Mouse (Mus musculus): ENCODE measurements at regions not wholly inside any gene's neighbourhood (a gene's known extent, or its start where the extent isn't known, plus 50 kb on each side); places are given as distances from the start of the nearest gene placed in this dataset.

- H3K9me3 ChIP-seq (ENCODE audit: low read length) = no peaks in the 10 kb centered on the region
- TF ChIP-seq CTCF (conservative IDR thresholded peaks at IDR 0.05; ENCODE audit: low read length) (peak; percentile 55), NANOG (IDR thresholded peaks at IDR 0.05; ENCODE audit: borderline replicate concordance, low read length) (no peak)
- H3K27me3 ChIP-seq (ENCODE audit: insufficient read depth, low read length) = no peaks in the 10 kb centered on the region
- H3K4me3 ChIP-seq (replicated peaks; ENCODE audit: low read length) = no peak overlapping the region
- no peaks in the 10 kb centered on the region for H3K4me1 ChIP-seq (replicated peaks; ENCODE audit: low read depth, low read length)
- no peaks in the 10 kb centered on the region for H3K36me3 ChIP-seq (ENCODE audit: insufficient read depth, low read length)
Observed at GRCm38 (mm10) chr12:57960171-57960570, 251.4 kb upstream of the Sstr1 start.

- Histone ChIP-seq H3K4me3 (replicated peaks; ENCODE audit: low read length) (no peak overlapping the region), H3K9me3 (ENCODE audit: low read length) (no peaks in the 10 kb centered on the region), H3K36me3 (ENCODE audit: insufficient read depth, low read length) (no peaks in the 10 kb centered on the region), H3K27me3 (ENCODE audit: insufficient read depth, low read length) (no peaks in the 10 kb centered on the region), H3K4me1 (replicated peaks; ENCODE audit: low read depth, low read length) (no peaks in the 10 kb centered on the region)
- TF ChIP-seq POU5F1 (IDR thresholded peaks at IDR 0.05; ENCODE audit: borderline replicate concordance, low read length) (no peak), CTCF (conservative IDR thresholded peaks at IDR 0.05; ENCODE audit: low read length) (no peak), NANOG (IDR thresholded peaks at IDR 0.05; ENCODE audit: borderline replicate concordance, low read length) (no peak)
Observed at GRCm38 (mm10) chr12:57969168-57969567, 242.4 kb upstream of the Sstr1 start.

- no peaks in the 10 kb centered on the region for H3K9me3 ChIP-seq (ENCODE audit: low read length)
- H3K4me3 ChIP-seq (replicated peaks; ENCODE audit: low read length) = no peak overlapping the region
- H3K36me3 ChIP-seq (ENCODE audit: insufficient read depth, low read length) = no peaks in the 10 kb centered on the region
- no peaks in the 10 kb centered on the region for H3K4me1 ChIP-seq (replicated peaks; ENCODE audit: low read depth, low read length)
- no peaks in the 10 kb centered on the region for H3K27me3 ChIP-seq (ENCODE audit: insufficient read depth, low read length)
- no peak for TF ChIP-seq NANOG (IDR thresholded peaks at IDR 0.05; ENCODE audit: borderline replicate concordance, low read length)
- no peak for TF ChIP-seq CTCF (conservative IDR thresholded peaks at IDR 0.05; ENCODE audit: low read length)
- no peak for TF ChIP-seq POU5F1 (IDR thresholded peaks at IDR 0.05; ENCODE audit: borderline replicate concordance, low read length)
Observed at GRCm38 (mm10) chr12:57970163-57970562, 241.4 kb upstream of the Sstr1 start.

GRCm38 (mm10) chr12:57972484-57972883, 239.1 kb upstream of the Sstr1 start:
- TF ChIP-seq NANOG (IDR thresholded peaks at IDR 0.05; ENCODE audit: borderline replicate concordance, low read length) (no peak), POU5F1 (IDR thresholded peaks at IDR 0.05; ENCODE audit: borderline replicate concordance, low read length) (no peak), CTCF (conservative IDR thresholded peaks at IDR 0.05; ENCODE audit: low read length) (no peak)
- H3K27me3 ChIP-seq (ENCODE audit: insufficient read depth, low read length) = no peaks in the 10 kb centered on the region
- H3K4me1 ChIP-seq (replicated peaks; ENCODE audit: low read depth, low read length) = no peaks in the 10 kb centered on the region
- no peak overlapping the region for H3K4me3 ChIP-seq (replicated peaks; ENCODE audit: low read length)
- no peaks in the 10 kb centered on the region for H3K9me3 ChIP-seq (ENCODE audit: low read length)
- no peaks in the 10 kb centered on the region for H3K36me3 ChIP-seq (ENCODE audit: insufficient read depth, low read length)
